ENCODE assay signal across 11 mouse cellular contexts in the genomic region with DNA sequence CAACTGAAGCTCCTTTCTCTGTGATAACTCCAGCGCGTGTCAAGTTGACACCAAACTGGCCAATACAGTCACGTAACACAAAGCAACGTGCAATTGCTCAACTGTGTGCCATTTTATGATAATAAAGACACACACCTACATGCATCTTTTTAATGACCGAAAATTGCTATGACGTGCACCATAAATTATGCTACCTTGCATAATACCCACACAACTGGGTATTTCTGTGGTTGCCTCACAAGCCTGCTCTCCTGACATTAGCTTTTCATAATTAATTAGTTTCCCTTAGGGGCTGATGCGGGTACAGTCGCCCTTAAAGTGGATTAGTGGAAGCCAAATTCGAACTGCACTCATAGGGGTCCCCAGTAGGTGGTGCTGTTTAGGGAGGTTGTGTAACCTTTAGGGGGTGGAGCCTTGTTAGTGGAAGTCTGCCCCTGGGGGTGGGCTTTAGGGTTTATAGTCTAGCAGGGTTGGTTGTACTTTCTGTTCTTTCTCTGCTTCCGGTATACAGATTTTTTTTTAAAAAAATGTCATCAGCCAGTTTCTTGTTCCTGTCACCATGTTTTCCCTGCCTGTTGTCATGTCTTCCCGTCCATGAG. TPM values are rescaled to one million over a fixed set of nuclear protein-coding genes. Genes with fewer than 3 reads are reported as not detected.
A peak's percentile ranks its signal among the peaks of the same experiment; 100 is the strongest.
DNase-seq lines count a peak whose midpoint lies in the region; ATAC-seq and TF ChIP-seq lines count a peak whose summit lies in the region.
"Had no signal": no experiment of that assay in that cellular context is flagged by ENCODE, and none has a peak within 500 bp of the region (broad histone marks: within the 10 kb centered on the region; RNA-seq: fewer than 3 reads in every experiment).

No protein-coding gene starts in this region.

- H3K27ac ChIP-seq in embryonic facial prominence, embryonic 10.5 days (replicated peaks), result no peak overlapping the region
- H3K27ac ChIP-seq: heart, embryonic 15.5 days; liver, embryonic 13.5 days had no signal

- DNase-seq in kidney, postnatal 4 days, result peak; percentile 23 to 28
- no peak for DNase-seq in kidney, adult 8-10 months
- peak; percentile 27 for DNase-seq in 416B (ENCODE audit: low read depth)
- peak; percentile 39 for DNase-seq in embryonic facial prominence, embryonic 10.5 days (ENCODE audit: low spot score)
- DNase-seq: cerebellum, adult 8-10 months; liver, embryonic 13.5 days had no signal

- no peak overlapping the region for H3K4me3 ChIP-seq in E14TG2a.4 (replicated peaks; ENCODE audit: low read length)
- H3K4me3 ChIP-seq in embryonic facial prominence, embryonic 10.5 days, result no peak overlapping the region
- H3K4me3 ChIP-seq: heart, embryonic 15.5 days; liver, embryonic 13.5 days had no signal

- H3K36me3 ChIP-seq in E14TG2a.4 (ENCODE audit: insufficient read depth, low read length), result no peaks in the 10 kb centered on the region
- no peaks in the 10 kb centered on the region for H3K36me3 ChIP-seq in embryonic facial prominence, embryonic 10.5 days (replicated peaks)
- H3K36me3 ChIP-seq: heart, embryonic 15.5 days; liver, embryonic 13.5 days had no signal

- H3K27me3 ChIP-seq in E14TG2a.4 (ENCODE audit: insufficient read depth, low read length), result peaks cover 21% of the 10 kb centered on the region
- H3K27me3 ChIP-seq in embryonic facial prominence, embryonic 10.5 days (replicated peaks; ENCODE audit: low read depth, poor library complexity, severe bottlenecking), result peaks cover 8% of the 10 kb centered on the region; the same call in 1 of the 2 replicates
- H3K27me3 ChIP-seq: liver, embryonic 13.5 days had no signal

- TF ChIP-seq CTCF in E14TG2a.4 (conservative IDR thresholded peaks at IDR 0.05; ENCODE audit: low read length), result peak; percentile 90

- no peak for ATAC-seq in frontal cortex, adult (ENCODE audit: low TSS enrichment)
- no peak for ATAC-seq in erythroid progenitor cell, adult 5-6 weeks (replicated peaks; ENCODE audit: low FRiP score, poor library complexity, severe bottlenecking)

- H3K4me1 ChIP-seq in E14TG2a.4 (replicated peaks; ENCODE audit: low read depth, low read length), result peaks cover 32% of the 10 kb centered on the region
- no peaks in the 10 kb centered on the region for H3K4me1 ChIP-seq in embryonic facial prominence, embryonic 10.5 days
- H3K4me1 ChIP-seq: heart, embryonic 15.5 days; liver, embryonic 13.5 days had no signal

- WGBS in embryonic facial prominence, embryonic 10.5 days, result 73% methylated on average over 11 of the region's 11 CpGs

- H3K9me3 ChIP-seq in E14TG2a.4 (ENCODE audit: low read length), result no peaks in the 10 kb centered on the region
- H3K9me3 ChIP-seq in embryonic facial prominence, embryonic 10.5 days, result no peaks in the 10 kb centered on the region
- H3K9me3 ChIP-seq: heart, embryonic 15.5 days; liver, embryonic 13.5 days had no signal

RNA-seq across cellular contexts. Expression of a gene that starts 30.2 kb away (rescaled TPM):
- 0.06 TPM in 1 of 2 replicates, not detected in the other for polyA plus RNA-seq in embryonic facial prominence, embryonic 10.5 days (2016; fragmentation: Nextera tagmentation; extraction: Ambion mirVana)
- total RNA-seq in erythroid progenitor cell, adult 5-6 weeks (2015; ENCODE audit: low replicate concordance), result not detected in 2 replicates
- total RNA-seq in erythroid progenitor cell, adult 5-6 weeks (2017; ENCODE audit: low replicate concordance), result not detected in 2 replicates
- polyA plus RNA-seq: forebrain, embryonic 11.5 days; heart, embryonic 15.5 days; liver, embryonic 13.5 days had no signal

Comparison
In these comparisons a context has a peak if more than half of its experiments do, and no peak if none do; other contexts are left out.
1. DNase-seq: peak in kidney, postnatal 4 days (2 of 2), 416B (single experiment) and embryonic facial prominence, embryonic 10.5 days (single experiment); none in kidney, adult 8-10 months (0 of 2).